Mouse (Mus musculus) mouse embryonic stem cell (cell line): Measurements from ENCODE around the gene Ntrk3.

Experiments used
- in situ Hi-C, 2 experiments: fragments of 300-500 bp; cut with MboI; formaldehyde crosslinking; loops; 1 replicate in 1 of 2; 3 replicates in 1 of 2; pipeline ENCODE4 v1.14.3; 2019 to 2020; ENCODE audit warnings: low sequenced_read_pairs in 2 of 2, low pct_unique_long_range_greater_than_20kb in 1 of 2, mixed read lengths in 1 of 2; ENCODE audit not compliant: unreplicated experiment in 1 of 2

The Ntrk3 gene

GRCm38 (mm10) chr7:78361341-78362309 is 376.2 kb downstream of the Ntrk3 start:
- in situ Hi-C loops = no loop called here

GRCm38 (mm10) chr7:78347464-78347863 is 390.3 kb downstream of the Ntrk3 start:
- in situ Hi-C loops = no loop called here

DNA sequence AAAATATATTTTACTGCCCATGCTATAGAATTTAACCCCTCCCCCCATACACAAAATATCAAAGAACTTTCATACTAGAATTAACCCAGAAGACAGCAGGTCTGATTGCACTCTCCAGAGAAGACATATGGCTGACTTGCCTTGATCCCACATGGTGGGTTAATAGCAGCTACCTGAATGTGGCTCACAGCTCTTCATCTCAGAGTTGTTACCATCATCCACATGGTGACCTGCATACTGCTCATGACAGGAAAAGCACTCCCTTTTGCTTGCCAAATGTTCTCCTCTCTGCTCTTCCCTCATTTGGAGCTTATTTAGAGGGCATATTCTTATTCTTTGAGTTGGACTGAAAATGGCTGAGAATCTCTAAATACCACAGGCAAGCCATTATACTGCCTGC is 404.4 kb downstream of the Ntrk3 start:
- in situ Hi-C loops = no loop called here

DNA sequence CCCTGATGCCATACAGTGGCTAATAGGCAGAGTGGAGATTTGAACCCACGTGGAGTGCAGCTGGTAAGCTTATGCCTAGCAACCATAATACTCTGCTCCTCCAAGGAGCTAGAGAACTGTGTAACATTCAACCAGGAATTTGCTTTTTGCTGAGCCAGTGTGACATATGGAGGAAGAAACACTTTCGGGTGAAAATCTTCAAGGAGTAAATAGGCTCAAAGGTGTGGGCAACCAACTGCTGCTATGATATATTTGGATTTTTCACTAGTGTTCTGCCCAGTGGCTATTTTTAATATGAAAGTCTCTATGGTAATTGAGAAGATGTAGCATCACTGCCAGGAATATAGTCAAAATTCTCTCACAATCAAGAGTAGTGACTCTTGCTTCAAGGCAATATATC is 409.5 kb downstream of the Ntrk3 start:
- in situ Hi-C loops = no loop called here

DNA sequence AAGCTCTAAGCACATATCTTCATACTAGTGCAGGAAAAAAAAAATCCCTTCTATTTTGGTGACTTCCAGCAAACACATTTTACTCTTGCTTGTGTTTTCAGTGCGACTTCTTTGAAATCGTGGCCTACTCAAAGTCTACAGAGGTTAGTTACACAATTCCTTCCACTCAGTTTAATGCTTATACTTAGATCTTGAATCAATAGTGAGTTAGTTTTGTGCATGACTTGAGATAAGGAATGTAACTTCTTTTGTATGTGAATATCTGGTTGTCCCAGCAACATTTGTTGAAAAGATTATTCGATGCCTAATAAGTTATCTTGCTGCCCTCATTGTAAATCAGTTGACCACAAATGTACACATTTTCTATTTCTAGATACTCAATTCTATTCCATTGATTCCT is 411.6 kb downstream of the Ntrk3 start:
- in situ Hi-C loops = no loop called here

- in situ Hi-C loops = no loop called here
These were observed 419.2 kb downstream of the Ntrk3 start for GRCm38 (mm10) chr7:78318640-78319039.

DNA sequence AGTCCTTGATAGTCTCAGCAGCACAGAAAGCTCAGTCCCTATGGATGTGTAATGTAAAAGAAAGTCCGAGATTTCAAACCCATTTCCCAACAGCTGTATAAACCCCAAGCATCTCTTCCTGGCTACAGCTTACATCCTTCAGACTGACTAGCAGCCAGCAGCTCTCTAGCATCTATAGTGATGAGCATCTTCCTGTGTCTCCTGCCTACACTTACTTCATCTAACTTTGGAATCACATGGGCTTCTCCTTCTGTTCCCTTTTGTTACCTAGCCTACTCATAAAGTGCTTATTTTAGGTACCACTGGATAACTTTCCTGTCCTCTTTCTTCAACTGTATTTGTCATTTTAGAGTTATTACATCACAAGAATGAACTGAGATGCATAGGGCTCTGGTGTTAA is 432.0 kb downstream of the Ntrk3 start:
- in situ Hi-C loops = no loop called here

DNA sequence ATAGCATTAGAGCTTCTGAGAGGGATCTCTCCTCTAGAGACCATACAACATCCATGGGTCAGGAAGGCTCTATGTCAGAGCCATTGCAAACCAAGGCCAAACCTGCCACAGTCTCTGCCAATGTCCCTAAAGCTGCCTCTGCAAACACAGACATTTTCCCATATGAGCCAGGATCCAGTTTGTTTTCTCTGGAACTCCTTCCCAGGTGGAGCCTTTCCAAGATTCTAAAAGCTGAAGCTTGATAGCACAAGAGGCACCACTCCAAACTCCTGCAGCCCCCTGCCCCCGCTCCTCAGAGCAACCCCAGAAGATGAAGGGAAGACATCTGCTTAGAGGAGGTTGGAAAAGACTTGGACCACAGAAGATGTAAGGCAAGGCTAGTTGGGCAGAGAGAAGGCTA is 432.8 kb downstream of the Ntrk3 start:
- in situ Hi-C loops = no loop called here

GRCm38 (mm10) chr7:78297290-78297689 is 440.5 kb downstream of the Ntrk3 start:
- in situ Hi-C loops = no loop called here

DNA sequence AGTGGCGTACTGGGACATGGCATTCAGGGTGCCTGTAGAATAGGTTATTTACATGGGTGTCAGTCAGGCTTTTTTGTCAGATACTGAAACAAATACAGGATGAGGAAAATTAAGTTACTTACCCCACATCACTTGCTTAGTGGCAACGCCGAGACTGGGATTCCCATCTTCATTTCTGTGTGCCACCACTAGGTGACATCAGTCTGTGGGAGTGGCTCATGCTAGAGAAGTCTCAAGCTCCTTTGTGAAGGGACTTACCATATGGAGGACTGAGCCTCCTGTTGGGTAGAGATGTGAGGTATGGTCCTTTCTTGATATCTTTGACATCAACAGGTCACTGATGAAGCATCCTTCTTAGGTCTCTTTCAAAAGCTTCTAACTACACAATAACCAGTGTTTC is 443.5 kb downstream of the Ntrk3 start:
- in situ Hi-C loops = no loop called here

DNA sequence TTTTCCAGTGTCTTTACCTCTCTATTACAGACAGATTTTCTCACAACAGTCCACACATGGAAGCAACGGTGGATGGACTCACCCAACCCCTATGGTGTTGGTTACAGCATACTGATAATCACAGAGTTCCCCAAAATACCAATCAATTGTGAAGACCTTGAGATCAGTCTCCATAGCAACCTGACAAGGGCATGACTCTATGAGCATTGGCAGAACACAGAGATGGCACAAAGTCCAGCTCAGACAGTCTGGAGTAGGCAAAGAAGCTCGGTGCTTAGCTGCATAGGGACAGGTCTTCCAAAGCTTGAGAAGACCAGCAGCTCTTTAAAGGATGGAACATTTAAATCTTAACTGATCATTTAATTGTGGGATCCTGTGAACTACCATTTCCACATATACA is 447.6 kb downstream of the Ntrk3 start:
- in situ Hi-C loops = no loop called here

DNA sequence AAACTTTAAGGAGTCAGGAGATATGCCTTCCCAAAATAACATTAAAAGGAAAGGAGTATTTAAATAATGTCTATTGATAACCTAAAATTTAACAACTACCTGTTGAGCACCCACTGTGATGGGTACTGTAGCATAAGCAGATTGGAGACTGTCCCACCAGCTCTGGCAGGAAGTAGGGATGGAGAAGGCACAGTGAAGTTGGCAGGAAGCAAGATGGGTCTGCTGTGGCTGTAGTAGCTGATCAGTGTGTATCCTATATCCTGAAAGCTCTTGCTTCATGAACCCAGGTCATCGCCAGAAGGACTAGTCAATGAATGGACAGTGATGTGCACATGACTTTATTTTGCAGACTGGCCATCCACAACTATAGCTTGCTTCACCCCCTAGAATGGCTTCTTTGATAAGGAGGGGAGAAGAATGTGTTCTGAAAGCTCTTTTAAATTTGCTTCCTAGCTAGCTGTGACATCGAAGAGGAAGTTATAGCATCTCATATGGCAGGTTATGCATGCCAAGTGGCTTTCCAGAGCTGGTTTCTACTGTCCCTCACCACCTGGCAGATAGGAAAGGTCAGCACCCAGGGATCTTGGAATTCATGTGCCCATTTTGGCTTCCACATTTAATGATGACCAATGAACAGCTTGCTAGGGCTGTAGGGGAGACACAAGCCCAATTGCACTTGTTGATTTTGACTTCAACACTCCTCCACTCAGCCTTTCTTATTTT is 451.1 kb downstream of the Ntrk3 start:
- in situ Hi-C loops = no loop called here

GRCm38 (mm10) chr7:78269506-78270250 is 468.1 kb downstream of the Ntrk3 start:
- in situ Hi-C loops = no loop called here

DNA sequence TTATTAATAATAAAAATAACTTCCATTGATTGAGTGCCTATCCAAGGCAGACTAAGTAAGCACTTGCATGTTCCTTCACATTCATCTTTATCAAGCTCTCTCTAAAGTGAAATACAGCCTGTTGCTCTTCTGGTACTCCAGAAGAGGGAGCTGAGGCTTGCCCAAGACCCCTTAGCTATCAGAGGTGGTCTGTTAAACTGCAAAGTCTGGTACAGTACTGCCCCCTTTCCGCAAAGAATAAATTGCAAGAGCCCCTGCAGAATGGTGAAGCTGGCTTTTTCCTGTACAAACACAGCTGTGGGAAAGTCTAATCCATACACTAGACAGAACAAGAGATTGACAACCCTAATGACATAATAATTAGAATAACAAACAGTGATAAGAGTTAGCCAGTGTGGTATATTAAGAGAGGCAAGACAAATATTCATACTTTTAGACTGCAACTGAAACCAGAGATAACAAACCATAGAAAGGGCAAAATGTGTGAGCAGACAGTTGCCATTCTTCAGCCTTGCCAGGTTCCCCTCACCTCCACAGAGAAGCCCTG is 470.3 kb downstream of the Ntrk3 start:
- in situ Hi-C loops = no loop called here

GRCm38 (mm10) chr7:78264432-78265002 is 473.3 kb downstream of the Ntrk3 start:
- in situ Hi-C loops = no loop called here

DNA sequence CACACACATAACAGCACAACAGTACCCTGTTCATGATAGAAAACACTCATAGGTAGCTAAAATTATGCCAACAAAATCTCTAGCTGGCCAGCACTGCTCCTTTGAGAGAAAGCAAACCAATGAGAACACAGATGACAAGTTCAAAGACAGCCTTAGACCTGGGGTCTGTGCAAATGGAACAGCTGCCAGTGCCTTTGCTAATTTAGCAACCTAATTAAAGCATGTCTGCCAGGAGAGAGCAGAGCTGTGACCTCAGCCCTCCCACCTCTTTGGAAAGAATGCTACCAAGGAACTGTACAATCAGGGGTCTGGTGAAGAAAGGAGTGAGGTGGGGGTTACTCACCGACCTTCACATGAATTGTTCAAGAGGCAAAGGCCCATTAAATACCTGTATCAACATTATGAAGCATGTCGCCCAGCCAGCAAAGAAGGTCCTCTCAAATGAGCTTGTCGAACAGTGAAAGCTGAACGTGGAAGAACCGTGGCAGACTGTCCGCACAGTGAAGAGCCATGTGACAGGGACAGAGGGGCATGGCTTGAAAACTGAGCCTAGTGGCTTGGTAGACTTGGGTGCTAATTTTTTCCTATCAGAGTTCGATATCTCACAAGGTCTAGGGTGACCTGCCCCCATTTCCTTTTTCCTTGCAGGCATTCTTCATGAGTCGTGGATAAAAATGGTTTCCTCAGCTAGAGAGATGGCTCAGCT is 476.2 kb downstream of the Ntrk3 start:
- in situ Hi-C loops = no loop called here

- in situ Hi-C loops = no loop called here
These were observed 479.7 kb downstream of the Ntrk3 start for GRCm38 (mm10) chr7:78258151-78258550.

- in situ Hi-C loops = no loop called here
These were observed 483.9 kb downstream of the Ntrk3 start for GRCm38 (mm10) chr7:78253777-78254385.
